Mouse (Mus musculus) megakaryocyte, embryonic 14.5 days (primary cell): ENCODE results near the gene Cldn3.

Source experiments
- FLI1 ChIP-seq: IDR thresholded peaks from 2 replicates; pipeline ENCODE4 v1.6.1; 2012; ENCODE audit warnings: low read length, inconsistent platforms, mixed read lengths
- GATA1 ChIP-seq: IDR thresholded peaks from 3 replicates; pipeline ENCODE4 v1.6.1; 2012; ENCODE audit warnings: mixed read lengths, low read length, inconsistent platforms, borderline replicate concordance

- no peak for TF ChIP-seq GATA1
- no peak for TF ChIP-seq FLI1
Observed at GRCm38 (mm10) chr5:134986298-134987268, 569 bp downstream of the Cldn3 start.
